Mouse (Mus musculus): Measurements from ENCODE around the gene Ercc4.

DNA sequence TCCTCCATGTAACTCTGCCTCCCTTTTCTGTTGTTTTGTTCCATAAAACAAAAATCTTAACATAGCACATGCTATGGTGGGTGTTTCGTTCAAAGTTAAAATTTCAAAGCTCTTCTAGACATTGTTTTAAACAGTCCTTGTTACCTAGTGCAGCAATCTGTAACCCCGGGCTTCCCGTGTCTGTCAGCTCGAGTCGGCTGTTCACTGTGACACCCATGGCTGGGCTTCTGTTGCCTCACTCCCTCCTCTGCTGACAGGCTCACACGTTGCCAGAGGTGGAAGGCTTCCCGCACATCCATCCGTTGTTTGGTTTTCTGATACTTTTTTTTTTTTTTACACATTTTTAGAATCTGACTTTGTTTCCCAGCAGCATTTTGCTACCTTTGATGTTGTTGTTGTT is 40.5 kb downstream of the Ercc4 start:
- TF ChIP-seq TAL1 (IDR thresholded peaks at IDR 0.05; ENCODE audit: low read length) (no peak), GATA1 (IDR thresholded peaks at IDR 0.05; ENCODE audit: low read length) (no peak)
